Mouse (Mus musculus): Measurements from ENCODE around the gene Spg7.

GRCm38 (mm10) chr8:123110649-123111048 is 47.9 kb downstream of the Spg7 start:
- TF ChIP-seq POLR2A (IDR thresholded peaks at IDR 0.05; ENCODE audit: insufficient read length, low read depth) (no peak), E2F4 (IDR thresholded peaks at IDR 0.05; ENCODE audit: insufficient read depth) (no peak)

All from myocyte (in vitro differentiated cells).